Mouse (Mus musculus) c-Kit-negative CD71-positive TER-119-positive erythroid progenitor cells, embryonic 14.5 days (primary cell): ENCODE results near the gene Zfp882.
A peak's percentile ranks its signal among the peaks of the same experiment; 100 is the strongest.
"Not testable (repeated sequence)": the region's sequence is repeated elsewhere in the genome, so short reads cannot be mapped to it uniquely, and the experiment has no call there.

Experiments
- DNase-seq: peaks from one replicate; pipeline ENCODE4 v3.0.0-alpha.2; 2013; ENCODE audit warnings: low read depth, low spot score

Gene Zfp882

DNA sequence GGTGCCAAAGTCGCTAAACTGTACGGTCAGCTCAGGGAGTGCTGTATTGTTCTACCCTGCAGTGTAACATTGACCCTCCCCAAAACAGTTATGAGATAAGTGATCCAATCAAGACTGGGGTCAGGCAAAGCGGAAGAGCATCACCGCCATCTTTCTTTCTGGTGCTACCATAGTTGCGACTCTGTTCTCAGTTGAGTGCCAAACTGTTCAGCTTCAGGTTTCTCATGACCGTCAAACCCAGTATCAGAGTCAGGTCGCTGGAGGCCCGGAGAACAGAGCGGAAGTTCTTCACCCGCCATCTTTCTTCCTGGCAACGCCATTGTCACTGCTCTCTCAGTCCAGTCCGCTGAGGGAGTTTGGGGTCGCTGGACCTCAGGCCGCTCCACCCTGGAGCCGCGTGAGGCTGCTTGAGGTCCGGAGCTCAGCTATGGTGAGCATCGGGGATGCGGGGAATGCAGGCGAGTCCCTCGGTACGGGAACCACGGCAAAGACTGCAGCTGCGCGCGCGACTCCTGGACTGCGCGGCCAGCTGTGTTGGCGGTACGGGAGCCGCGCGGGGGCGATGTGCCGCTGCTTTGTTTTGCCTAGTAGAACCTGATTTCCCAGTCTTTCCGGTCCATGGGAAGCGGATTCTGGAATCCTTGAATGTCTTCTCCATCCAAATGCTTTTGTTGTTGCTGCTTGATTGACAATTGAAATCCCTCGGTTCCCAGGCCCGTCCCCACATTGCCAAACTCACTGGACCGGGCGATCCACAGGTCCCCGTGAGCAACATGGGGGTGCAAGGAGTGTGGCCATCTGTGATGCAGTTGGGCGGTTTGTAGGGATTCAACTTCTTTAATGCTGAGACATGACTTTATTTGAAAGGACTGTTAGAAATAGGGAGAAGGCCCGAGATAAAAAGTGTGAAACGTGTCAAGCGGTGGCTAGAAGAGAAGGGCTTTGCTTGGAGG lies at the start of gene Zfp882, which contains the start of gene Zfp617:
Zfp882 (plus strand) TSS at position 300 of the 953 bp plus-strand sequence.
Zfp617 (plus strand) TSS at position 327 of the 953 bp plus-strand sequence.
- peak; percentile 59 for DNase-seq

DNA sequence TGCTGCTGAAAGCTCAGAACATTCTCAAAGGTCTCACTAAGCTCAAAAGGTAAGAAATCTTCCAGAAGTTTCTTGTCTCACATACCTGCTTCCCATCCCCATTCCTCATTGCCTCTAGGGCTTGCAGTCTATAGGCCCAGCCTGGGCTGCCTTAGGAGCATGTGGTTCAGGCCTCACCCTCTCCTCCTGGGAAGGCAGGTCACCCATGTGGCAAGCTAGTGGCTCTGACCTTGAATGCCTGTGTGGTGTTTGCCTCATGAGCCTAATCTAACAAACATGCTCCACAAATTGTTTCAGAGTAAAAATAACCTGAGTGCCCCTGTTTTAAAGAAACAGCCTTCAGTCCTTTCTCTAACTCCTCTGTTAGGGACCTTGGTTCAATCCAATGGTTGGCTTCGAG lies 46.9 kb upstream of the Zfp882 start:
- DNase-seq: not testable (repeated sequence)

DNA sequence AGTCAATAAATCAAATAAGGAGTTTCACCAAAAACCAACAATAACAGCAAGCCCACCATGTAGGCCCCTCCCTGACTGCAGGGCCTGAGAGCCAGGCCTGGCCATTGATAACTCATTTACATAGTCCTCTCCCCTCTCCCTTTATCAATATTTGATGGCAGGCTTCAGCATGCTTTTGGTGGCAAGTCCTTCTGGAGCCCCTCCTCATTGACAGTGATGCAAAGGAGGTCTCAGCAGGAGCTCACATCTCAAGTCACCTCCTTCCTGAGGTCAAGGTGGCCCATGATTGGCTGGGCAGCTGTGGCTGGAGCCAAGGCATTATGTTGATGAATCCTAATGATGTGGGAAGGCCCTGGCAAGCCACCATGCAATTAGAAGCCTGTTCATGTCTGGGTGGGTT lies 46.4 kb upstream of the Zfp882 start:
- DNase-seq: not testable (repeated sequence)

DNA sequence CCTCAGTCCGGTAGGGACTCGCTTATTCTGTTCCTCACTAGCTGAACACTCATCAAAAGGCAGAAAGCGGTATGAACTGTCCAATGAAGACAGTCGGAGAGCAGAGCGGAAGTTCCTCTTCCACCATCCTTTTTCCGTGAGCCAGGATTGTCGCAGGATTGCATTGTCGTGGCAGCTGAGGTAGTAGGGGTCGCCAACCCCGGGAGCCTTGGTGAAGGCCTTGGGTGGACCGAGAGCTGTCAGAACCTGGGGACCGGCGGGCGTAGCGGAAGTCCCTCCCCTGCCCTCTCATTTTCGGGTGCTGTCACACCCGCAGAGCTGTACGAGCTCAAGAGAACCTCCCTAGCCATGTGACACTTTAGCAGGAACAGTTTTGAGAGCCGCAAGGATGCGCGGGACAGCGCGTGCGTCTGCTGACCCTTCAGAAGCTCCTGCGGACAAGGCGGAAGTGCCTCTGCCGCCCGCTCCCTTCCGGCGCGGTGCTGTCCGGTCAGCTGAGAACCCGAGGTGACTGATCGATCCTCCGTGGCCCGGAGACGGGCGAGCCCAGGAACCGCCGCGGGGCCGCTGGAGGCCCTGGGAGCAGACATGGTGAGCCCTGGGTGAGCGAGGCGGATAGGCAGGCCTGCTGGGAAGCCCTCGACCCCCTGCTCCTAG lies 26.7 kb upstream of the Zfp882 start, which contains the start of gene Zfp709:
Zfp709 (plus strand) TSS at position 402 of the 657 bp plus-strand sequence.
- peak; percentile 24 for DNase-seq

DNA sequence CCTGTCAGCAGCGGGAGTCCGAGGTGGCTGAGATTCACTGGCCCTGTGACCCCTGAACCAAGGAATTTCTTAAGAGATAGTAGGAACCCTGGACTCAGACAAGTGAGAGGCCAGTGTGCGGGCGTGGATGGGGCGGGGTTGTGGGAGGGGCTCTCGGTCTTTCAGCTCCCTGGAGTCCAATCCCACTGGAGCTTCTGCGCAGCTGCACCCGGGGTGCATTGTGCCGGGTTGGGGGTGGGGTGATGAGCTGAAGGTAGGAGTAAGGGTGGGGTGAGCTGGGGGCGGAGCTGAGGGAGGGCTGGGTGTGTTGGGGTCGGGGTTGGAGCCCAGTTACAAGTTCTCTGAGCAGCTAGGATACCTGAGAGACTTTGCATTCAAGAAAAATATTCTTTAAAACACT lies 7.7 kb upstream of the Zfp882 start:
- not testable (repeated sequence) for DNase-seq

DNA sequence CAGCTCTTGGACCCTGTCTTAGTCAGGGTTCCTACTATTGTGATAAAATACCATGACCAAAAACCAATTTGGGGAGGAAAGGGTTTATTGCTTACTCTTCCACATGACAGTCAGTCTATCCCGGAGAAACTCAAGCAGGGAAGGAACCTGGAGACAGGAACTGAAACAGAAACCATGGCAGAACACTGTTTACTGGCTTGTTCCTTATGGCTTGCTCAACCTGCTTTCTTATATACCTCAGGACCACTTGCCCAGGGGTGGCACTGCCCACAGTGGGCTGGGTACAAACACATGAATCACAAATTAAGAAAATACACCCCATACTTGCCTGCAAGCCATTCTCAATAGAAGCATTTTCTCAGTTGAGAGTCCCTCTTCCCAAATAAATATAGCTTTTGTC lies 5.3 kb upstream of the Zfp882 start:
- DNase-seq: not testable (repeated sequence)

DNA sequence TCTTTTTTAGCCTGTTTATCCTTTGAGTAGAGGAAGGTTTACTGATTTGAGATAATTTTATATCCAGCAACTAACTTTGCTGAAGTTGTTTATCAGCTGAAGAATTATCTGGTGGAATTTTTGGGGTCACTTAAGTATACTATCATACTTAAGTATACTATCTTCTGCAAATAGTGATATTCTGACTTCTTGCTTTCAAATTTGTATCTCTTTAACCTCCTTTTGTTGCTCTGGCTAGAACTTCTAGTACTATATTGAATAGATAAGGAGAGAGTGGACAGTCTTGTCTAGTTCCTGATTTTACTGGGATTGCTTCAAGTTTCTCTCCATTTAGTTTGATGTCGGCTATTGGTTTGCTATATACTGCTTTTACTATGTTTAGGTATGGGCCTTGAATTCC lies 1.6 kb upstream of the Zfp882 start:
- no peak for DNase-seq

DNA sequence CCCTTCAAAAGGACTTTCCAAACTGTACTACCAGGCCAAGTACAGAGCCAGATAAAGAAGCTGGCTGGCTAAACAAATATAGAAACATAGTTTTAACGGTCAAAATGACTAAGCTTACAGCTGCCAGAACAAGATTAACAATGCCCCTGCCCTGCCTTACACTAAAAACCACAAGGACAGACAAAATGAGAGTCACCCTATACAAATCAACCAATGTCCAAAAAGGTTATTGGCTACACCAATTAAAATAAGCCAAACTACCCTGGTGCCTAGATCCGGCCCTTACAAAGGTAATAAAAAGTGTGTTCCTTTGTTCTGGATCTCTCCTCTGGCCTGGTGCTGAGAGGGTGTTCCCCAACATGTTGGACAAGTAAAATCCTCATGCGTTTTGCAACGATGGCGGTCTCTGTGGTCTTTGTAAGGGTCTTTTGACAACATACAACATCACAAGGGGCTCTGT lies 580 bp upstream of the Zfp882 start:
- no peak for DNase-seq

DNA sequence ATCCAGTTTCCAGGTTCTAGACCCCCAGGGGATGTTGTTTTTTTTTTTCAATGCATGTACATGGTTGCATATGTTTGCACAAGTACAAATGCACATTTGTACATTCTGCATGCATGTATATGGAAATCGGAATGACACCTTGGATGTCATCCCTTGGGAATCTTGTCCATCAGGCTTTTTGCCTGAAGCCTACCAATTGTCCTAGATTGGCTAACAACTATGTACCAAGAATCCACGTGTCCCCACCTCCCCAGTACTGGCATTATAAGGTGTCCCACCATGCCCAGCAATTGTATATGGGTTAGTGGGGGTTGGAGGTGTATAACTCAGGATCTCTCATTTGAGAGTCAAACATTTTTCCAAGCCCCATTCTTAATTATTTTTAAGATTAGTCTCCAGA lies 3.9 kb downstream of the Zfp882 start:
- DNase-seq: no peak

DNA sequence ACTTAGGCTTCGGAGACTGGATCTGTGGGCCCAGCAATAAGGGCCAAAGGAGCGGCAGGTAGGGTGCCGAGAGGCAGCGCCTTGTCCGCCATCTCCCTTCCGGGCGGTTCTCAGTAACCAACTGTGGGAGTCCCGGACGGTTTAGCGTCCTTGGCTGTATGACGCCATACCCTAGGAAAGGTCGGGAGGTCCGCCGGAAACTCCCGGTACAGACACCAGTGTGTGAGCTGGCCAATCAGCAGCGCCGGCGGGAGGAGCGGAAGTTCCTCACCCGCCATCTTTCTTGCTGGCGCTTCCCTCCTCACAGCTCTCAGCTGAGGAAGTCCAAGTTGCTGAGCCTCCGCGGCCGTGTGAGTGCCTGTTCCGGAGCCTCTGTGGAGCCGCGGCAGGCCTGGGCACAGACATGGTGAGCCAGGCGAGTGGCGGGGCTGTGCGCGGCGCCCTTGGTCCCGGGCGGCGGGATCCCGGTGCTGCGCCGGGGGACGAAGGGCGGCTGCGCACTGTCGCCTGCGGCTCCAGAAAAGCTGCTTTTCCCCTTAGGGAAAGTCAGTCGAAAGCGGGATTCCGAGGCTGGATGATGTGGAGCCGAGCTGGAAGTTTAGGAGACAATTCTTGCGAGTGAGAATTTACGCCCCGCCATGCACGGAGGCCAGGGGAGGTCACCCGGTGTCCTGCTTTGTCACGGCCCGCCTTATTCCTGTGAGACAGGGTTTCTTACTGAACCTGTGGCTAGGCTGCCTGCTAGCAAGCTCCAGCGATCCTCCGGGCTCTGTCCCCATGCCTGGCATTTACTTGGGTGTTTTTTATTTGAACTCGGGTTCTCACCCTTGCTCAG lies 14.4 kb downstream of the Zfp882 start:
- peak; percentile 87 for DNase-seq

DNA sequence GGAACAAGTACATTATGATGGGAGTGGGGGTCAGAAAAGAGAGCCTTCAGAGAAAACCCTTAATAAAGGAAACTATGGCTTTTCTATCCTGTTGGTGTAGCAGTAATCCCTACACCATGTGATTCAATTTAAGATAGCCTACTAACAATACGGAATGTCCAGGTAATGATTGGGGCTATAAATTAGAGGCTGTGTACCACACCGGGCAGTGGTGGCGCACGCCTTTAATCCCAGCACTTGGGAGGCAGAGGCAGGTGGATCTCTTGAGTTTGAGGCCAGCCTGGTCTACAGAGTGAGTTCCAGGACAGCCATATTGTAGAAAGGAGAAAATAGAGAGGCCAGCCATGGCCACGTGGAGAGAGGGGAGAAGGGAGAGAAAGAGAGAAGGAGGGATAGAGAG lies 17.4 kb downstream of the Zfp882 start:
- DNase-seq: no peak

DNA sequence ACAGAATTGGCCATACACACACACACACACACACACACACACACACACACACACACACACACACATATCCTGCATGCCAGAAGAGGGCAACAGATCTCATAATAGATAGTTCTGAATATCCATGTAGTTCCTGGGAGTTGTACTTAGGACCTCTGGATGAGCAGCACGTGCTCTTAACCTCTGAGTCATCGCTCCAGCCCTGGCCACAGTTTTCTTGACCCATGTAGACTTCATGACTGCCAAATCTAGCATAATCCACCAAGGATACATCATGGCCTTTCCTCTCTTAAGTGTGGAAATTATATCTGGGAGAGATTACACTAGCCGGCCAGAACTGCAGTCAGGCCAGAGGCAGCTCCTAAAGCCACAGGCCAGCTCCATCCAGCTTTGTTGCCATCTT lies 18.1 kb downstream of the Zfp882 start:
- no peak for DNase-seq

DNA sequence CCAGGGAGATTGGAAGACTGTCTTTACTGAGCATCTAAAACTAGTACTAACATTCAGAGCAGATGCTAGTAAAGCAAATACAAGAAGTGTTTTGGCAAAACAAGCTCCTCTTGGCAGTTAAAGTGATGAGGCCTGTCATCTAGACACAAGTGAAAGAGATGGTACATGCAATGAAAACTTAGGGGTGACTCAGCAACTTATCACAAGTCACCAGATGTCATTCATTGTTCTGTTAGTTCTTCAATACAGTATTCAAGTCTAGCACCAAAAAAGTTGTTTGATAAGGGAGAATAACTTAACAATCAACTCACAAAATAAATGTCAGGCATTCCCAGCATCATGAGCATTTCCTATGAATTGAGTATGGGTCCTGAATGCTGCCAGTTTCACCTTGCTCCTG lies 19.4 kb downstream of the Zfp882 start:
- DNase-seq: no peak

DNA sequence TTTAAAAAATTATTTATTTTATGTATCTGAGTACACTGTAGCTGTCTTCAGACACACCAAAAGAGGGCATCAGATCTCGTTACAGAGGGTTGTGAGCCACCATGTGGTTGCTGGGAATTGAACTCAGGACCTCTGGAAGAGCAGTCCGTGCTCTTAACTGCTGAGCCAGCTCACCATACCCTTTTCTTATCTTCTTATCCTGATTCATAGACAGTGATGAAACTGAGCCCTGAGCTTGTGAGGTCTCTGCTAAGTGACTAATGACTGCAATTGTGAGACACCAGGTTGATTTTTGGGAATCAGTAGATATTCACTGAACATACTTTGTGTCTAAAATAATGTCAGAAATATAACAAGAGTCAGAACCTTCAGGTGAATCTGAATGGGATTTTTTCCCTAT lies 29.6 kb downstream of the Zfp882 start:
- not testable (repeated sequence) for DNase-seq

DNA sequence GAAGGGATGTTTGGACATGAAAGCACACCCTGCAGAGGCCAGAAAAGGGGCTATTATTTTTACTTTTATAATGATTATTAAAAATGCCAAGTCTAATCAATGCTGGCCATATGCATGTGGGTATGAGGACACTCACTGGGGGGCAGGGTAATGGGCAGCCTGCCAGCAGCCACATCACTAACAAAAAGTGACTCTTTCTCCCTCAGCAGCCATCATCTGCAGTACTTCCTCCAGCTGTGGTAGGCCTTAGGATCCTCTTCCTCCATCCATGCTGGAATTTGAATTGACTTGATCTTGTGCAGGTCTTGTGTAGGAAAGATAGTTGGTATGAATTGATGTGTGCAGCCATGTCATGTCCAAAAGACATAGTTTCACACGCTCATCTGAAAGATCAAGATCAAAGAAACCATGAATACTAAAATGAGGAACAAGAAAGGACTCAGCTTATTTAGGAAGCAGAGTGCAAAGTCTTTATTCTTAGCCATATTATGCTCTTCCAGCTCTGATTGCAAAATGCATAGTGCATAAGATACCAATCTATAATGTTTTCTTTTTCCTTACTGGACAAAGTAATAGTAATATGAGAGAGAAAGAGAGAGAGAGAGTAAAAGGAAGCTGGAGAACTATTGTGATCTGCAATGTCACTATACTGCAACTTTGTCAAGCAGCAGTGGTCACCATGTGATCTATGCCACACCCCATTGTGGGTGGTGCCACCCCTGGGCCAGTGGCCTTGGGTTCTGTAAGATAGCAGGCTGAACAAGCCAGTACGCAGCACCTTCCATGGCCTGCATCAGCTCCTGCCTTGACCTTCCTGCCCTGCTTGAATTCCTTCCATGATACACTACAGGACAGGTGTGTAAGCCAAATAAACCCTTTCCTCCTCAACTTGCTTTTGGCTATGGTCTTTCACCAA lies 32.1 kb downstream of the Zfp882 start:
- DNase-seq: no peak

DNA sequence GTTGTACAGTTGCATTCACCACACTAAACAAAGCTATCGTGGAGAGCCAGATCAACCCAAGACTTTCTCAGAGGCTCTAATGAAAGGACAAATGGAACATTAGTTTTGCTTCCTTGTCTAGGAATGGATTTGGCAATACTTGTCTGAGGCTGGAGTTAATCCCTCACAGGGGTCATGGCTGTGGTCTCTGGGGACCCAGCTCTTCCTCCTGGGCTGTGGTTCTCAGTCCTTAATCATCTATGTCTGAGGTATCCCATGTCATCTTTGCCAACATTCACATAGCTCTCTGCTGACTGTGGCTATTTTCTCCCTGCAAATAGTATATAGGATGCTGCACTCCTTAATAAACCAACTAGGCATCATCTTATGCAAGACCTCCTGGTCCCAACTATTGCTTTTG lies 33.4 kb downstream of the Zfp882 start:
- no peak for DNase-seq

DNA sequence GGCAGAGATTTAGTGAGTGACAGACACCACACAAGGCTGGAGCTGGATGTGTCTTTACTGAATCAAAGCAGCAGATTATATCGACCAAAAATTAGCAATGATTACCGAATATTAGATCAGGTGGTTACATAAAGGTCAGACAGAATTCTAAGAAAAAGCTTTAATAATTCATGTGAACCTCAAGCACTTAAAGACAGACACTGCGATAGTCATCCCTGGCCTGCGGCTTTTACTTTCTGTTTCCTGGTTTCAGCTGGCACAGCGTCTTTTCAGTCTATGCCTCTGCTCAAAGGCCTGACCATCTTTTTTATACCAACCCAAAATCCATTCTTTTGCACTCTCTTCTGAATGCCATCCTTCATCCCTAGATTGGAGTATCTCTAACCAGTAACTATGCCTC lies 40.2 kb downstream of the Zfp882 start:
- DNase-seq: no peak

DNA sequence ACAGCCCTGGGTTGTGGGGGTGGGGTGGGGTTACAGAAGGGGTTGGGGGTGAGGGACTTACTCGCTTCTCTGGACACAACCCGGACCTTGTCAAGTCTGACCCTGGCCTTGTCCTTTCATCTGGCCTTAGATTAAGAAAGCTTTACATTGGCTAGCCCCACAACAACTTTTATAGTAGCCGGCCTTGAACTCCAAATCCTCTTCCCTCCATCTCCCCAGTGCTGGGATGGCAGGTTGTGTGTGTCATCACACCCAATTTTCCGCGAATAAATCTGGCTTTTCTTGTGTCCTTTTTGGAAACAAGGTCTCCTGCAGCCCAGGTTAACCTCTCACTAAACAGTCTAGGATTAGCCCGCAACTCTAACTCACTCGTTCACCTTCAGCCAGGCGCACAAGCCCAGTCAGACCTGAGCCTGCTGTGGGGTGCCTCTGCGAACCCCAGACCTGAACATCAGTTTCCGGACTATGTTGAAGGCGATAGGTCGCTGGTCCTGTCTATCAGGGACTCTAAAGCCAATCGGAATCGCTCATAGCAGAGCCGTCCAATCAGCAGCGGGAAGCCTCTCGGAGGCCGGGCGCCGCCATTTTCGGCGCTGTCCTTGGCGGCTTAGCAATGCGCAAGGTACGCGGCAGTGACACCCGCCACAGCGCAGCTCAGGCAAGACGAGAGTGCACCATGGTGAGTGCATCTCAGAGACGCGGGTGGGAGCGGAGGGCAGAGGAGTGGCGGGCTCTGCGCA lies 42.2 kb downstream of the Zfp882 start, which contains the start of gene Zfp961:
Zfp961 (plus strand) TSS at position 557 of the 740 bp plus-strand sequence.
- DNase-seq: peak; percentile 100

DNA sequence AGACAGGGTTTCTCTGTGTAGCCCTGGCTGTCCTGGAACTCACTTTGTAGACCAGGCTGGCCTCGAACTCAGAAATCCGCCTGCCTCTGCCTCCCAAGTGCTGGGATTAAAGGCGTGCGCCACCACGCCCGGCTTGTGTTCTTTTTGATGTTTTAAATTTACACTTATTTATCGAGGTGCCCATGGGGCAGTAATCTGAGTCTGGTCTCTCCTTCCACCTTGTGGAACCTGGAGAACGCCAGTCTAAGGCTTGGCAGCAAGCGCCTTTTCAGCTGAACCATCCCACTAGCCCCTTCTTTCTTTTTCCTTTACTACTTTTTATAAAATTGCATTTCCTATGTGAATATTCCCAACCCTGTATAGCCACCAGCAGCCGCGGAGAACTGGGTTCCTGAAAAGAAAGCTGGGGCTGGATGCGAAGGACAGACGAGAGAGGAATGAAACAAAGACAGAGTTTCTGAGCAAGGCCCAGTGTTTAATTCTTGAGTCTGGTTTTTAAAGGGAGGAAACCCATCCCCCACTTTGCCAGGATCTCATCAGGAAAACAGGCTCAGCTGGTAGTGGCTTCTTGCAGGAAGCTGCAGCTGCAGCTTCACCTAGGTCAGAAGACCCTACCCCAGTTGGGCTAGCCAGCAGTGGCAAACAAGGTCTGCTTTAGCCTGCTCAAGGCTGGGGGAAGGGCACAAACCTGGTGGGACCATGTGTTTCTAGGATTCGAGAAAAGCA lies 43.2 kb downstream of the Zfp882 start:
- DNase-seq: no peak
